Mouse (Mus musculus) stomach, postnatal 0 days (tissue): ENCODE results near the gene Fbrsl1. TPM values are rescaled to one million over a fixed set of nuclear protein-coding genes. Genes with fewer than 3 reads are reported as not detected.

Experiments
- ATAC-seq: fragments of 200-750 bp; cut with Nextera tagmentation; 2 replicates; pipeline ENCODE4 v1.8.0; 2017; ENCODE audit not compliant: low FRiP score, low TSS enrichment
- DNase-seq: peaks from one replicate; pipeline ENCODE4 v3.0.0-alpha.2; 2016; ENCODE audit warnings: low spot score
- H3K27ac ChIP-seq: fragments of 300-500 bp; sonication (generic); replicated peaks from 2 replicates; pipeline ENCODE4 v1.5.1; 2014; ENCODE audit warnings: mild to moderate bottlenecking, control low read depth
- H3K27me3 ChIP-seq: fragments of 300-500 bp; sonication (generic); 2 replicates; pipeline ENCODE4 v1.6.1; 2014; ENCODE audit warnings: low read length; ENCODE audit not compliant: control insufficient read depth, insufficient read depth
- H3K36me3 ChIP-seq: fragments of 300-500 bp; sonication (generic); 2 replicates; pipeline ENCODE4 v1.6.1; 2014; ENCODE audit warnings: low read length, mixed read lengths; ENCODE audit not compliant: control insufficient read depth, insufficient read depth
- H3K4me1 ChIP-seq: fragments of 300-500 bp; sonication (generic); replicated peaks from 2 replicates; pipeline ENCODE4 v1.6.1; 2014; ENCODE audit warnings: antibody characterized with exemption; ENCODE audit not compliant: control insufficient read depth, insufficient read depth
- H3K4me2 ChIP-seq: fragments of 300-500 bp; sonication (generic); replicated peaks from 2 replicates; pipeline ENCODE4 v1.6.1; 2014; ENCODE audit warnings: low read depth, mild to moderate bottlenecking, control low read depth, moderate library complexity
- H3K4me3 ChIP-seq: fragments of 300-500 bp; sonication (generic); 2 replicates; pipeline ENCODE4 v1.5.1; 2014; ENCODE audit warnings: low read depth, low read length, control low read depth
- H3K9ac ChIP-seq: fragments of 300-500 bp; sonication (generic); 2 replicates; pipeline ENCODE4 v1.6.1; 2014; ENCODE audit warnings: mild to moderate bottlenecking, low read length, control low read depth, mixed read lengths
- H3K9me3 ChIP-seq: fragments of 300-500 bp; sonication (generic); 2 replicates; pipeline ENCODE4 v1.6.1; 2016; ENCODE audit warnings: low read length; ENCODE audit not compliant: control insufficient read depth
- CTCF ChIP-seq: IDR thresholded peaks from 2 replicates; pipeline ENCODE4 v1.5.1; 2016; ENCODE audit warnings: antibody characterized with exemption, low read depth, mild to moderate bottlenecking, moderate library complexity
- EP300 ChIP-seq: optimal IDR thresholded peaks from 2 replicates; pipeline ENCODE3; 2016; ENCODE audit warnings: antibody characterized with exemption
- WGBS: fragments of 180-500 bp; shearing (Covaris S2); extraction: QIAGEN DNeasy Blood & Tissue Kit; methylation state at CpG from one replicate; pipeline ENCODE4 v1.1.7; 2014; 5-methylcytosine and 5-hydroxymethylcytosine counted together
- polyA plus RNA-seq: library from polyadenylated mRNA; unstranded; fragments of >200 nt; fragmentation: Nextera tagmentation; extraction: Ambion mirVana; gene quantifications from 2 replicates; pipeline ENCODE4 v1.2.1, GENCODE M21; 2015

Gene Fbrsl1
- polyA plus RNA-seq, 1 experiment from 2014 or later, result 6.2 TPM

DNA sequence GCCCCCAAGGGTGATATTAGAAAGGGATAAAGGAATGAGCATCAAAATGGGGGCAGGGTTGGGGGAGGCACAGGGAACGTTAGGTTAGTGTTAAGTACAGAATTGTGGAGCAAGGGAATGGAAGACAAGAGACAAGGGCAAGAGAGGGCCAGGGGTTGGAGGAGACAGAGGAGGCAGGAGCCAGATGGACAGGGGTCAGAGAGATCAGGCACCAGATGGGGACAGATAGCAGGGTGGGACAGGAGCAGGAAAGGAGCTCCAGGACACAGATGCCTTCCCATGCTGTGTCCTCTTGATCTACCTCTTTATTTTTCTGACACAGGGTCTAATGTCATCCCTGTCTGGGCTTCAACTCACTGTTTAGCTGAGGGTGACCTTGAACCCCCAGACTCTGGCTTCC, 24.5 kb upstream of the Fbrsl1 start:
- ATAC-seq, result no peak
- no peaks in the 10 kb centered on the region for H3K36me3 ChIP-seq
- H3K4me1 ChIP-seq, result no peaks in the 10 kb centered on the region
- TF ChIP-seq CTCF (no peak), EP300 (no peak)
- H3K27ac ChIP-seq, result no peak overlapping the region
- H3K9me3 ChIP-seq, result no peaks in the 10 kb centered on the region
- no peaks in the 10 kb centered on the region for H3K27me3 ChIP-seq
- no peak for DNase-seq
- H3K4me2 ChIP-seq, result no peak overlapping the region
- 41% methylated on average over 1 of the region's 1 CpGs for WGBS
- no peak overlapping the region for H3K4me3 ChIP-seq
- no peak overlapping the region for H3K9ac ChIP-seq

- no peaks in the 10 kb centered on the region for H3K36me3 ChIP-seq
- DNase-seq (no peak), ATAC-seq (no peak)
- H3K27ac ChIP-seq, result no peak overlapping the region
- H3K27me3 ChIP-seq, result no peaks in the 10 kb centered on the region
- H3K9ac ChIP-seq, result no peak overlapping the region
- 56% methylated on average over 5 of the region's 5 CpGs for WGBS
- no peak overlapping the region for H3K4me2 ChIP-seq
- TF ChIP-seq EP300, result no peak
- no peak overlapping the region for H3K4me3 ChIP-seq
- no peaks in the 10 kb centered on the region for H3K9me3 ChIP-seq
- H3K4me1 ChIP-seq, result no peaks in the 10 kb centered on the region
Measured at GRCm38 (mm10) chr5:110471981-110472476, 23.7 kb upstream of the Fbrsl1 start.

- TF ChIP-seq CTCF, result no peak
- no peak for TF ChIP-seq EP300
- Histone ChIP-seq H3K4me3 (no peak overlapping the region), H3K9me3 (no peaks in the 10 kb centered on the region), H3K36me3 (no peaks in the 10 kb centered on the region), H3K4me2 (no peak overlapping the region), H3K4me1 (no peaks in the 10 kb centered on the region), H3K27ac (no peak overlapping the region), H3K27me3 (no peaks in the 10 kb centered on the region), H3K9ac (no peak overlapping the region)
- 37% methylated on average over 4 of the region's 4 CpGs for WGBS
- DNase-seq (no peak), ATAC-seq (no peak)
Measured at GRCm38 (mm10) chr5:110471285-110471684, 23.0 kb upstream of the Fbrsl1 start.

DNA sequence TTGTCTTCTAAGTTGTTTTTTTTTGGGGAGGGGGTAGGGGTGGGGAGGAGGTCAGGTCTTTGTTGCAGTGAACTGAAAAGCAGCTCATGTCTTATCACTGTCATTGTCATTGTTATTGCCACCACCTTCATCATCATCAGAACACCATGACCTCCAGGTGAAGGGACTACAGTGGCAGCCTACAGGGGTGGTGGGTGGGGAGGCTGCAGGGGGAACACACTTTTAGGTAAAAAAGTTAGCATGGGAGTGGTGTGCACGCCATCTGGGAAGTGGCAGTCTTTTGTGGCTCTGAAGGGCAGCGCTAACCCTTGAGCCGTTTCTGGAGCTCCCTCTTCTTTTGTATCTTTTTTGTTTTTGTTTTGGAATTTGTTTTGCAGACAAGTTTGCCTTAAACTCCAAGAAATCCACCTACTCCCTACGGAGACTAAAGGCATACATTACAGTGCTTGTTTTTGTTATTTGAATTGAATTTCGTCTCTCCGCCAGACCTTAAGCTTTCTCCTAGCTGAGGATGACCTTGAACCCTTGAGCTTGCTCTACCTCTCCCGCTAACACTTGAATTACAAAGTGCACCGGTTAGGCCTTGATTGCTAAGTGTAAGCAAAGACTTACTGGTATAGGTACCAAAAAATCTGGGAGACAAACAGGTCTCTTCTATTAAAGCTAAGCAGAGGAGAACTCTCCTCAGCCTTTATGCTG, 21.1 kb upstream of the Fbrsl1 start:
- ATAC-seq, result no peak
- Histone ChIP-seq H3K4me1 (no peaks in the 10 kb centered on the region), H3K4me2 (no peak overlapping the region), H3K27me3 (no peaks in the 10 kb centered on the region), H3K9me3 (no peaks in the 10 kb centered on the region), H3K36me3 (no peaks in the 10 kb centered on the region), H3K9ac (no peak overlapping the region), H3K27ac (no peak overlapping the region), H3K4me3 (no peak overlapping the region)
- no peak for DNase-seq
- WGBS, result 78% methylated on average over 8 of the region's 8 CpGs
- no peak for TF ChIP-seq CTCF
- TF ChIP-seq EP300, result no peak

DNA sequence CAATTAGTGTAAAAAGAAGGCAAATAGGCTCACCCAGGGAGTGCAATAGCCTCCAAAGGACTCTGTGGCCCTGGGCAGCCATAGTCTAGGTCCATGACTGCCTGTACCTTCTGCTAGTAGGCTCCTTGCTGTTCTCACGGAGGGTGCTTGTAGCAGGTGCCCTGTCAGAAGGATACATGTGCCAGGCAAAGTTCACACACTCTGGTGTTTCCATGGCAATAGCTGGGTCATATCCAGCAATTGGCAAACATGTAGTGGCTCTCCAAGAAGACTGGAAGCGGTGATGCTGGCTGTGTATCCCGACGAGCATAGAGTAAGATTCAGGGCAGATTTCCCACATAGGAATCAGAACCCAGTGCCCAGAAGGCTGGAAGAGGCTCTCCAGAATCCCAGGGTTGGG, 20.0 kb upstream of the Fbrsl1 start:
- H3K4me3 ChIP-seq, result no peak overlapping the region
- no peaks in the 10 kb centered on the region for H3K4me1 ChIP-seq
- H3K9me3 ChIP-seq, result no peaks in the 10 kb centered on the region
- no peaks in the 10 kb centered on the region for H3K36me3 ChIP-seq
- TF ChIP-seq CTCF (no peak), EP300 (no peak)
- no peak overlapping the region for H3K4me2 ChIP-seq
- no peak overlapping the region for H3K27ac ChIP-seq
- H3K9ac ChIP-seq, result no peak overlapping the region
- WGBS, result 79% methylated on average over 4 of the region's 4 CpGs
- no peaks in the 10 kb centered on the region for H3K27me3 ChIP-seq
- DNase-seq (no peak), ATAC-seq (no peak)

DNA sequence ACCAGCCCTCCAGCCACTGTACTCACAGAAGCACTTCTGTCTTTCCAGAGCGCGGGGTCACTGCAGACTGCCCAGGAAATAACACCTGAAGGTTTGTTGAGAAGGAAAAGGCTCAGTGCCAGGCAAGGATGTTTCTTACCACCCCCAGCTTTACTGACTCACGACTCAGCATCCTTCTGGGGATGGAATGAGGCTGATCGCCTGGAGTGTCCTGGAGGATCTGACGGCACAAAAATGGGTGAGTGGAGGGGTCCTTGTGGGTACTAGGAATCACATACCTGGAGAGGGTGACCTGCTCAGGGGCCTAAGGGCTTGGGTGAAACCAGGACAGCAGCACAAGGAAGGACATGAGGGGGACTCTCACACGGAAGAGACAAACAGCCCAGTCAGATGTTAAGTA, 19.4 kb upstream of the Fbrsl1 start:
- Histone ChIP-seq H3K36me3 (no peaks in the 10 kb centered on the region), H3K9ac (no peak overlapping the region), H3K27ac (no peak overlapping the region), H3K4me3 (no peak overlapping the region), H3K4me2 (no peak overlapping the region), H3K4me1 (no peaks in the 10 kb centered on the region), H3K27me3 (no peaks in the 10 kb centered on the region), H3K9me3 (no peaks in the 10 kb centered on the region)
- DNase-seq, result no peak
- TF ChIP-seq CTCF (no peak), EP300 (no peak)
- ATAC-seq, result no peak
- WGBS, result 70% methylated on average over 6 of the region's 6 CpGs
